Mouse (Mus musculus): ENCODE measurements around the gene Erp27.
"Not testable (repeated sequence)": the region's sequence is repeated elsewhere in the genome, so short reads cannot be mapped to it uniquely, and the experiment has no call there.

- TF ChIP-seq CTCF (conservative IDR thresholded peaks at IDR 0.05; ENCODE audit: low read length), result peak; percentile 17; the same call in 1 of the 2 replicates
- TF ChIP-seq POU5F1, NANOG (IDR thresholded peaks at IDR 0.05; ENCODE audit: borderline replicate concordance, low read length): not testable (repeated sequence)
Measured at GRCm38 (mm10) chr6:136968877-136969276, 46.9 kb upstream of the Erp27 start.
